Mouse (Mus musculus) kidney, postnatal 4 days (tissue): Measurements from ENCODE around the gene Tmem163.
A peak's percentile ranks its signal among the peaks of the same experiment; 100 is the strongest.

ENCODE experiments used
- DNase-seq, 2 experiments: peaks; one replicate each; pipeline ENCODE4 v3.0.0; 2021; ENCODE audit warnings: mixed read lengths in 2 of 2

Tmem163 gene

GRCm38 (mm10) chr1:127555822-127556485, 123.4 kb downstream of the Tmem163 start:
- DNase-seq: no peak

- DNase-seq: no peak
Measured at GRCm38 (mm10) chr1:127548078-127548477, 131.3 kb downstream of the Tmem163 start.

- no peak for DNase-seq
Measured at GRCm38 (mm10) chr1:127542756-127543155, 136.6 kb downstream of the Tmem163 start.

GRCm38 (mm10) chr1:127541931-127542330, 137.4 kb downstream of the Tmem163 start:
- DNase-seq: no peak

GRCm38 (mm10) chr1:127541522-127541921, 137.8 kb downstream of the Tmem163 start:
- DNase-seq: no peak

GRCm38 (mm10) chr1:127537204-127538038, 141.9 kb downstream of the Tmem163 start:
- DNase-seq: no peak

- DNase-seq: peak in 1 of 2 experiments; percentile 24
Measured at GRCm38 (mm10) chr1:127536448-127536847, 142.9 kb downstream of the Tmem163 start.

GRCm38 (mm10) chr1:127531723-127532122, 147.6 kb downstream of the Tmem163 start:
- no peak for DNase-seq

GRCm38 (mm10) chr1:127530849-127531580, 148.3 kb downstream of the Tmem163 start:
- peak; percentile 38 to 56 for DNase-seq

- DNase-seq: peak in 1 of 2 experiments; percentile 16
Measured at GRCm38 (mm10) chr1:127523364-127523763, 156.0 kb downstream of the Tmem163 start.

GRCm38 (mm10) chr1:127514888-127515287, 164.5 kb downstream of the Tmem163 start:
- no peak for DNase-seq

GRCm38 (mm10) chr1:127514479-127514878, 164.9 kb downstream of the Tmem163 start:
- no peak for DNase-seq

GRCm38 (mm10) chr1:127513664-127514063, 165.7 kb downstream of the Tmem163 start:
- DNase-seq: no peak

GRCm38 (mm10) chr1:127513140-127513539, 166.2 kb downstream of the Tmem163 start:
- DNase-seq: no peak

GRCm38 (mm10) chr1:127512709-127513108, 166.6 kb downstream of the Tmem163 start:
- DNase-seq: no peak

- DNase-seq: no peak
Measured at GRCm38 (mm10) chr1:127511362-127511761, 168.0 kb downstream of the Tmem163 start.

- no peak for DNase-seq
Measured at GRCm38 (mm10) chr1:127508921-127509320, 170.4 kb downstream of the Tmem163 start.

- no peak for DNase-seq
Measured at GRCm38 (mm10) chr1:127508067-127508739, 171.1 kb downstream of the Tmem163 start.

GRCm38 (mm10) chr1:127507042-127507650, 172.2 kb downstream of the Tmem163 start:
- no peak for DNase-seq

GRCm38 (mm10) chr1:127500701-127501100, 178.6 kb downstream of the Tmem163 start:
- DNase-seq: no peak

- peak; percentile 89 for DNase-seq
Measured at GRCm38 (mm10) chr1:127500219-127500618, 179.1 kb downstream of the Tmem163 start.

GRCm38 (mm10) chr1:127498746-127499145, 180.6 kb downstream of the Tmem163 start:
- DNase-seq: no peak
